ENCODE assay signal across 27 mouse cellular contexts in genomic region chr2:167963778-167964300, GRCm38 (mm10). TPM values are rescaled to one million over a fixed set of nuclear protein-coding genes. Genes with fewer than 3 reads are reported as not detected.
DNase-seq lines count a peak whose midpoint lies in the region; ATAC-seq and TF ChIP-seq lines count a peak whose summit lies in the region.
"Had no signal": no experiment of that assay in that cellular context is flagged by ENCODE, and none has a peak within 500 bp of the region (broad histone marks: within the 10 kb centered on the region; RNA-seq: fewer than 3 reads in every experiment).

No protein-coding gene starts in this region.

- no peak overlapping the region for H3K4me2 ChIP-seq in heart, embryonic 12.5 days
- H3K4me2 ChIP-seq: embryonic facial prominence, embryonic 13.5 days; forebrain, embryonic 15.5 days; lung, embryonic 14.5 days; midbrain, embryonic 15.5 days; neural tube, embryonic 15.5 days had no signal

- no peak for ATAC-seq in heart, embryonic 12.5 days (ENCODE audit: insufficient number of reproducible peaks, low FRiP score)
- ATAC-seq: forebrain, embryonic 15.5 days; hindbrain, embryonic 16.5 days; midbrain, embryonic 15.5 days; Patski had no signal

- no peak for TF ChIP-seq CTCF in heart, adult 2 months (IDR thresholded peaks at IDR 0.05)
- no peak for TF ChIP-seq CTCF in lung, adult 2 months (IDR thresholded peaks at IDR 0.05; ENCODE audit: insufficient read depth, low read length)

- no peak for DNase-seq in heart, adult 2 months
- peak; percentile 29 for DNase-seq in lung, adult 2 months
- no peak for DNase-seq in lung, postnatal 4 days
- DNase-seq in 416B (ENCODE audit: low read depth) = peak; percentile 86
- DNase-seq in kidney, postnatal 14 days = no peak
- DNase-seq: adrenal gland, postnatal 14 days; cerebellum, adult 18-20 months; cerebellum, postnatal 10 days; gastrocnemius, postnatal 25 days; kidney, adult 18-20 months; liver; lung, embryonic 14.5 days; retina, postnatal 1 day; right cerebral cortex, postnatal 14 days had no signal

- no peaks in the 10 kb centered on the region for H3K27me3 ChIP-seq in heart, embryonic 12.5 days (replicated peaks)
- no peaks in the 10 kb centered on the region for H3K27me3 ChIP-seq in heart, adult 2 months (ENCODE audit: control insufficient read depth, insufficient read depth, low read length)
- H3K27me3 ChIP-seq: embryonic facial prominence, embryonic 13.5 days; forebrain, embryonic 15.5 days; midbrain, embryonic 15.5 days; neural tube, embryonic 15.5 days; Patski had no signal

- peaks cover 56% of the 10 kb centered on the region for H3K4me1 ChIP-seq in heart, embryonic 12.5 days (replicated peaks)
- peaks cover 19% of the 10 kb centered on the region for H3K4me1 ChIP-seq in heart, adult 2 months (ENCODE audit: control insufficient read depth, insufficient read depth, low read length)
- H3K4me1 ChIP-seq in lung, adult 2 months (ENCODE audit: control insufficient read depth, insufficient read depth, low read length) = peaks cover 25% of the 10 kb centered on the region

- H3K9me3 ChIP-seq in heart, embryonic 12.5 days (replicated peaks) = no peaks in the 10 kb centered on the region
- H3K9me3 ChIP-seq: embryonic facial prominence, embryonic 13.5 days; forebrain, embryonic 10.5 days; forebrain, embryonic 15.5 days; hindbrain, embryonic 10.5 days; midbrain, embryonic 10.5 days; midbrain, embryonic 15.5 days; neural tube, embryonic 15.5 days had no signal

- H3K36me3 ChIP-seq in heart, embryonic 12.5 days = peaks cover 50% of the 10 kb centered on the region
- H3K36me3 ChIP-seq in heart, adult 2 months (ENCODE audit: control insufficient read depth, insufficient read depth, low read length) = peaks cover 10% of the 10 kb centered on the region; the same call in 1 of the 2 replicates

- no peak overlapping the region for H3K4me3 ChIP-seq in heart, embryonic 12.5 days
- no peak overlapping the region for H3K4me3 ChIP-seq in heart, adult 2 months
- no peak overlapping the region for H3K4me3 ChIP-seq in lung, adult 2 months (replicated peaks; ENCODE audit: extremely low read depth, low read depth, low read length)
- H3K4me3 ChIP-seq: embryonic facial prominence, embryonic 13.5 days; forebrain, embryonic 10.5 days; forebrain, embryonic 15.5 days; hindbrain, embryonic 10.5 days; midbrain, embryonic 10.5 days; midbrain, embryonic 15.5 days; neural tube, embryonic 15.5 days had no signal

- H3K9ac ChIP-seq in heart, embryonic 12.5 days = no peak overlapping the region
- no peak overlapping the region for H3K9ac ChIP-seq in heart, adult 2 months (ENCODE audit: low read depth, low read length)
- H3K9ac ChIP-seq: embryonic facial prominence, embryonic 13.5 days; forebrain, embryonic 15.5 days; liver, embryonic 14.5 days; lung, embryonic 14.5 days; midbrain, embryonic 15.5 days; neural tube, embryonic 15.5 days had no signal

- no peaks in the 10 kb centered on the region for H3K79me2 ChIP-seq in heart, adult 2 months (replicated peaks; ENCODE audit: control insufficient read depth, insufficient read depth, low read length)

- intact Hi-C loops in heart, adult 2 months (cut with DNase I) = no loop called here

- no peak for TF ChIP-seq POLR2A in heart, adult 2 months (IDR thresholded peaks at IDR 0.05; ENCODE audit: insufficient read depth, low read depth, low read length)
- no peak for TF ChIP-seq POLR2A in lung, adult 2 months (IDR thresholded peaks at IDR 0.05; ENCODE audit: borderline replicate concordance, extremely low read depth, low read depth, low read length)

- H3K27ac ChIP-seq in heart, embryonic 12.5 days (ENCODE audit: poor library complexity, severe bottlenecking) = peak overlapping the region; percentile 58; the same call in 1 of the 2 replicates
- H3K27ac ChIP-seq in heart, adult 2 months = no peak overlapping the region
- H3K27ac ChIP-seq: embryonic facial prominence, embryonic 13.5 days; forebrain, embryonic 10.5 days; forebrain, embryonic 15.5 days; hindbrain, embryonic 10.5 days; kidney, postnatal 0 days; liver, embryonic 14.5 days; midbrain, embryonic 10.5 days; midbrain, embryonic 15.5 days; neural tube, embryonic 15.5 days had no signal

- no peak for TF ChIP-seq EP300 in heart, adult 2 months (IDR thresholded peaks at IDR 0.05; ENCODE audit: insufficient read depth, low read depth, low read length)

- 87% methylated on average over 9 of the region's 9 CpGs for WGBS in heart, embryonic 12.5 days
- WGBS in heart, adult 2 months = 81% methylated on average over 9 of the region's 9 CpGs
- 75% methylated on average over 9 of the region's 9 CpGs for WGBS in lung, adult 2 months

RNA-seq across cellular contexts. Expression of gene Ptpn1, which starts 32.0 kb away (rescaled TPM):
- polyA plus RNA-seq in heart, embryonic 12.5 days (2016; fragmentation: Nextera tagmentation; extraction: Ambion mirVana) = 59.5 and 63.3 TPM in 2 replicates
- total RNA-seq in heart, adult 2 months (2021) = 10 to 100 TPM; 21.4 to 23.2 TPM
- polyA plus RNA-seq in heart, adult 2 months (2012; rRNA removed) = 15.7 and 17.6 TPM in 2 replicates
- 65.9 and 69.9 TPM in 2 replicates for polyA plus RNA-seq in lung, adult 2 months (2012; rRNA removed)

RNA-seq across cellular contexts. Expression of gene Ripor3, which starts 46.6 kb away (rescaled TPM):
- 1.3 and 1.5 TPM in 2 replicates for polyA plus RNA-seq in heart, embryonic 12.5 days (2016; fragmentation: Nextera tagmentation; extraction: Ambion mirVana)
- total RNA-seq in heart, adult 2 months (2021) = under 1 TPM; 0.21 to 0.36 TPM
- polyA plus RNA-seq in heart, adult 2 months (2012; rRNA removed) = 0.79 and 1.5 TPM in 2 replicates
- polyA plus RNA-seq in lung, adult 2 months (2012; rRNA removed) = 2.3 and 5.3 TPM in 2 replicates
- total RNA-seq: MEL had no signal

Comparison
In these comparisons a context has a peak if more than half of its experiments do, and no peak if none do; other contexts are left out.
1. DNase-seq: peak in lung, adult 2 months (single experiment) and 416B (single experiment); none in heart, adult 2 months (0 of 2), lung, postnatal 4 days (0 of 2) and kidney, postnatal 14 days (single experiment).